Mouse (Mus musculus) regulatory T cell (primary cell): ENCODE results near the gene Rab23.

Experiments
- in situ Hi-C: fragments of 300-600 bp; cut with MboI, MseI; formaldehyde crosslinking; loops from one replicate; pipeline ENCODE4 v1.15.1; 2025; ENCODE audit warnings: high pct_unique_total_duplicates

The Rab23 gene

DNA sequence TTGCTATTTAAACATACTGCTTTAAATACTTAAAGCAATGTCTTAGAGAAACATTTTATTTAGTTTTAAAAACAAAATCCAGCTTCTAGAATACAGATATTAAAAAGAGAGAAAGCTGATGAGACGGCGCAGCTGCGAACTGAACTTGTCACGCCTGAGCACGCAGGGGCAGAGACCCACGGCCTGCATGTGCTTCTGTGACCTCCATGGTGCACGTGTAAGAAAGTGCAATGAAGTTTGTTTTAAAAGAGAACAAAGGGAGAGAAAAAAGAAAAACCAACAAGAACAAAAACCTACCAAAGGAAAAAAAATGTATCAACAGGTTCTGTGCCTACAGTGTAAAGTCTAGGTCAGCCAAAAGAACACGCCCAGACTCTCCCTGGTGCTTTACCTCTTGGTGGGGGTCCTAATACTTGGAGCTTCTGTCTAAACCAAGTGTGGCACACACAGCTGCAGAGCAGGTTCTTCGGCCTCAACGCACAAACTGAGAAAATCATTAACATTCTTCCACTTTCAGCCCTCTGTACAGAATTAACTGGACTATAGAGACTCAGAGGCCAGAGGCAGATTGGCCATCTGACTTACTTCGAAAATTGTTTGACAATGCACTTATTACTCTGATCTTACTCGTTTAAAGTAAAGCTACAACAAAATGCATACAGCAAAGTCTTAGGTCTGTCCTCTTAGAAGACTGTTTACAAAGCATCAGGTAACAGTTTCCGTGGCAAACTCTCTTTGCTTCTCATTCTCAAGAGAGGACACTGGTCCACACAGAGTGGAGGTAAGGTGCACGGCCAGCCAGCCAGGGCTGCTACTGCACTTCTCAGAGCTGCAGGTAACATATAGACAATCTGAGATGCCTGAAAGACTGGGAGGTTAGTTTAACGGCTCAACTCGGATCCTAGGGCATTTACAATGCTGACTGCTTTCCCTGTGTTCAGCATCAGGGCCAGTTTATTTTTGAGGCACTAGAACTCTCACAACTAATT is 47.1 kb downstream of the Rab23 start:
- in situ Hi-C loops: no loop called here

GRCm38 (mm10) chr1:33768091-33768787 is 48.6 kb downstream of the Rab23 start:
- in situ Hi-C loops: no loop called here

GRCm38 (mm10) chr1:33768827-33769226 is 49.1 kb downstream of the Rab23 start:
- in situ Hi-C loops: no loop called here

DNA sequence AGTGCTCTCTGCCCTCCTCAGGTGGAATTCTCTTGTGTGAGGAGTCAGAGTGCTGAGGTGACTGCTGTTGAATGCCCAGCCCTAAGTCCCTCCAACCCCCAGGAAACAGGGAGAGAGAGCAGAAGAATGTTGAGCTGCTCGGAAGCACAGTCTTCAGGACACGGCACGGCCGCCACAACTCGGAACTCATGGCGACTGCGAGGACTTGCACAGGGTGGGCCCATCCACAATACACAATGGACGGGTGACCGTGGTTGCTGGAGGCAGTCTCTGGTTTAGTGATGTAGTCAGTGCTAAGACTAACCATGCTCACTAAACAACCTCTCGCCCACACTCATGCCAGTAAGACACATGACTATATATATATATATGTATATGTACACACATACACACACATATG is 51.9 kb downstream of the Rab23 start:
- in situ Hi-C loops: no loop called here

DNA sequence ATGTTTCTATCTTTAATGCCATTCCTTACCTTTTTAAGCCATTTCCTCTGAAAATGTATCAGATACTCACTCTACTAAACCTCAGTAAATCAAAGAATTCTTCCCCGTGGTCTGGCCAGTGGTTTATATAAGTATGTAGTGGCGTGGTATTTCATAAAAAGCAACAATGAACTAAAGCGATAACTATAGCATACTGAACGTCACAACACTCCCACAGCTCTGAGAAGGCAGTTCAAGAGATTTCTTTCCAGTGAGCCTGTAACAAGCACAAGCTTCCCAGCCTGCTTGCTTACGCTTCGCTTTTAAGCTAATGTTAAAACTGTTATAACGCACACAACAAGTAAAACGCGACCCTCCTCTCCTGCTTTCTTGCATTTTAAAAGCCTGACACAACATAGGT is 52.4 kb downstream of the Rab23 start:
- in situ Hi-C loops: no loop called here

DNA sequence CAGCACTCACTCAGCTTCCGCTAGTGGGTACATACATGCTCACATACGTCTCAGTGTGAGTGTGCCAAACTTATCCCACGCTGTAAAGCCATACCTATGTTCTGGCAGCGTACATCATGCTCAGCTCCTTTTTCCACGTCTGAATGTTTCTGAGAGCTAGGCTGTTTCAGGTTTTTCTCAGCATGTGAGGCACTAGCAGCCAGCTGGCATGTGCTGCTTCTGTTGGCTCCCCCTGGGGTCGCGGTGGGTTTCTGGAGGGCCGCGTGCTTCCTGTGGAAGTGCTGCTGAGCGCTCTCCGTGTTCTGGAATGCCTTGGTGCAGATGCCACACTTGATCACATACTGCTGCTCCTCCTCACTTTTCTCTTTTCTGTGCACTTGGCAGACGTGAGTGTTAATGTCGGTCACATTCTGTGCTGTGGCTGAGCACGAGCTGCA is 56.5 kb downstream of the Rab23 start:
- in situ Hi-C loops: no loop called here

- in situ Hi-C loops: no loop called here
Measured at GRCm38 (mm10) chr1:33784561-33784960, 64.9 kb downstream of the Rab23 start.

DNA sequence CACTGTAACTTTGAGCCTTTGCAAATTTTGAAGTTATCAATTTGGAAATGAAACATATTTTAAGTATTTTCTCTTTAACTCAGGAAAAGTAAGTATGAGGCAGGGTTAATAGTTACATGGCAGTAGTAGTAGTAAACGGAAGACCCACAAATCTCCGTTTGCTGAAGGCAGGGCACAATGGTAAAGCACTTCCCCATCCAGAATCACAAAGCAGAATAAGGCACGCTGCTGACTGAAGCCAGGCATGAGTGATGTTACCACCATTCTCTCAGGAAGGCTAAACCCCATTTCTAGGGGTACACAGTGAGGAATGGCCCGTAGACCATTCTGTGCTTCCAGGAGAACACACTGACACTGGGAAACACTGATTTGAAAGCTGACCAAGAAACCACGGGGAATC is 68.4 kb downstream of the Rab23 start:
- in situ Hi-C loops: no loop called here

- in situ Hi-C loops: no loop called here
Measured at GRCm38 (mm10) chr1:33788493-33788892, 68.8 kb downstream of the Rab23 start.
